Mouse (Mus musculus) liver, adult 2 months (tissue): ENCODE results near the gene Abcg2.
"Not testable (repeated sequence)": the region's sequence is repeated elsewhere in the genome, so short reads cannot be mapped to it uniquely, and the experiment has no call there.

Experiments
- CTCF ChIP-seq: fragments of 200-500 bp; IDR thresholded peaks from 2 replicates; pipeline ENCODE4 v1.5.1; 2011; ENCODE audit warnings: low read depth, low read length, control low read depth
- POLR2A ChIP-seq: fragments of 200-500 bp; IDR thresholded peaks from 2 replicates; pipeline ENCODE4 v1.6.1; 2011; ENCODE audit warnings: low read length, control low read depth; ENCODE audit not compliant: insufficient read depth; ENCODE audit errors: extremely low read depth

DNA sequence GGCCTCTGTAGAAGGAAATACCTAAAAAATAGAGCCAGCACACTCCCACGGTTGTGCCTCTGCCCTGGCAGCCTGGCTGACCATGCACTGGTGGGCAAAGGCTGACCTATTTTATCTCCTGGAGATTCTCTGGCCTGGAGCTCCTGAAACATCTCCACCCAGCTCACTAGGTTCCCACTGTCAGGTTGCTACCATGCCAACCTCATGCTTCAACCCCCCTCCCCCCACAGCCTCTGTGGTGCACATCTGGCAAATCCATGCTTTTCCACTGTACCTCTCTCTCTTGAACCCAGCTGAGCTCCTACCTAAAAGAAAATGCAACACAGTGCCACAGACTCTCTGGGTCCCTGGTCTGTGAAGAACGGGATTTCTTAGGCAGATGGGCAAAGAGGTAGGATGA, 39.4 kb upstream of the Abcg2 start:
- TF ChIP-seq CTCF, POLR2A: not testable (repeated sequence)
